Mouse (Mus musculus): Measurements from ENCODE around the gene D8Ertd738e. TPM values are rescaled to one million over a fixed set of nuclear protein-coding genes. Genes with fewer than 3 reads are reported as not detected.

The D8Ertd738e gene
- polyA plus RNA-seq, 1 experiment, result 62.9 TPM

- Histone ChIP-seq H3K4me1 (ENCODE audit: control insufficient read depth) (peaks cover 27% of the 10 kb centered on the region), H3K9me3 (ENCODE audit: control insufficient read depth, low read length) (no peaks in the 10 kb centered on the region), H3K4me3 (replicated peaks) (peak overlapping the region; percentile 80), H3K36me3 (ENCODE audit: control insufficient read depth) (no peaks in the 10 kb centered on the region; the same call in 1 of the 2 replicates), H3K27me3 (ENCODE audit: control insufficient read depth) (no peaks in the 10 kb centered on the region)
- TF ChIP-seq GATA1 (IDR thresholded peaks at IDR 0.05; ENCODE audit: low read length) (no peak), TAL1 (IDR thresholded peaks at IDR 0.05; ENCODE audit: low read length) (no peak)
Observed at GRCm38 (mm10) chr8:84237542-84238229, 11.8 kb downstream of the D8Ertd738e start.

GRCm38 (mm10) chr8:84236998-84237473 lies 12.5 kb downstream of the D8Ertd738e start, which contains the start of gene Zswim4:
Gene Zswim4, minus strand, starts transcription at chr8:84237055.
- Histone ChIP-seq H3K27me3 (ENCODE audit: control insufficient read depth) (no peaks in the 10 kb centered on the region), H3K9me3 (ENCODE audit: control insufficient read depth, low read length) (no peaks in the 10 kb centered on the region), H3K4me1 (ENCODE audit: control insufficient read depth) (peaks cover 27% of the 10 kb centered on the region), H3K4me3 (replicated peaks) (peak within 1 kb of the TSS; percentile 80), H3K36me3 (ENCODE audit: control insufficient read depth) (no peaks in the 10 kb centered on the region; the same call in 1 of the 2 replicates)
- no peak for TF ChIP-seq TAL1 (IDR thresholded peaks at IDR 0.05; ENCODE audit: low read length)
- TF ChIP-seq GATA1 (IDR thresholded peaks at IDR 0.05; ENCODE audit: low read length), result no peak

- Histone ChIP-seq H3K4me1 (ENCODE audit: control insufficient read depth) (peaks cover 27% of the 10 kb centered on the region), H3K27me3 (ENCODE audit: control insufficient read depth) (no peaks in the 10 kb centered on the region), H3K9me3 (ENCODE audit: control insufficient read depth, low read length) (no peaks in the 10 kb centered on the region), H3K4me3 (replicated peaks) (peak overlapping the region; percentile 80), H3K36me3 (ENCODE audit: control insufficient read depth) (no peaks in the 10 kb centered on the region; the same call in 1 of the 2 replicates)
- TF ChIP-seq GATA1 (IDR thresholded peaks at IDR 0.05; ENCODE audit: low read length), result no peak
- no peak for TF ChIP-seq TAL1 (IDR thresholded peaks at IDR 0.05; ENCODE audit: low read length)
Observed at GRCm38 (mm10) chr8:84236410-84236997, 13.0 kb downstream of the D8Ertd738e start.

- Histone ChIP-seq H3K27me3 (ENCODE audit: control insufficient read depth) (no peaks in the 10 kb centered on the region), H3K4me1 (ENCODE audit: control insufficient read depth) (peaks cover 27% of the 10 kb centered on the region), H3K4me3 (replicated peaks) (peak overlapping the region; percentile 80), H3K36me3 (ENCODE audit: control insufficient read depth) (no peaks in the 10 kb centered on the region; the same call in 1 of the 2 replicates), H3K9me3 (ENCODE audit: control insufficient read depth, low read length) (no peaks in the 10 kb centered on the region)
- no peak for TF ChIP-seq TAL1 (IDR thresholded peaks at IDR 0.05; ENCODE audit: low read length)
- no peak for TF ChIP-seq GATA1 (IDR thresholded peaks at IDR 0.05; ENCODE audit: low read length)
Observed at GRCm38 (mm10) chr8:84235746-84236409, 13.6 kb downstream of the D8Ertd738e start.

GRCm38 (mm10) chr8:84233055-84233454 lies 16.5 kb downstream of the D8Ertd738e start:
- Histone ChIP-seq H3K36me3 (ENCODE audit: control insufficient read depth) (peaks cover 13% of the 10 kb centered on the region), H3K9me3 (ENCODE audit: control insufficient read depth, low read length) (no peaks in the 10 kb centered on the region), H3K4me1 (ENCODE audit: control insufficient read depth) (peaks cover 25% of the 10 kb centered on the region)

GRCm38 (mm10) chr8:84230735-84231134 lies 18.8 kb downstream of the D8Ertd738e start:
- peaks cover 6% of the 10 kb centered on the region for H3K4me1 ChIP-seq (ENCODE audit: control insufficient read depth)

More at GRCm38 (mm10) chr8:84233055-84233454, 16.5 kb downstream of the D8Ertd738e start:
- H3K27me3 ChIP-seq (ENCODE audit: control insufficient read depth), result no peaks in the 10 kb centered on the region
- no peak overlapping the region for H3K4me3 ChIP-seq (replicated peaks)
- TF ChIP-seq TAL1 (IDR thresholded peaks at IDR 0.05; ENCODE audit: low read length) (no peak), GATA1 (IDR thresholded peaks at IDR 0.05; ENCODE audit: low read length) (no peak)

GRCm38 (mm10) chr8:84223322-84224029 lies 26.0 kb downstream of the D8Ertd738e start:
- Histone ChIP-seq H3K4me1 (ENCODE audit: control insufficient read depth) (peaks cover 13% of the 10 kb centered on the region), H3K27me3 (ENCODE audit: control insufficient read depth) (no peaks in the 10 kb centered on the region), H3K36me3 (ENCODE audit: control insufficient read depth) (peaks cover 38% of the 10 kb centered on the region), H3K9me3 (ENCODE audit: control insufficient read depth, low read length) (no peaks in the 10 kb centered on the region), H3K4me3 (replicated peaks) (no peak overlapping the region)
- TF ChIP-seq GATA1 (IDR thresholded peaks at IDR 0.05; ENCODE audit: low read length), result no peak
- TF ChIP-seq TAL1 (IDR thresholded peaks at IDR 0.05; ENCODE audit: low read length), result no peak

More at GRCm38 (mm10) chr8:84230735-84231134, 18.8 kb downstream of the D8Ertd738e start:
- TF ChIP-seq GATA1 (IDR thresholded peaks at IDR 0.05; ENCODE audit: low read length), result no peak
- TF ChIP-seq TAL1 (IDR thresholded peaks at IDR 0.05; ENCODE audit: low read length), result no peak
- Histone ChIP-seq H3K27me3 (ENCODE audit: control insufficient read depth) (no peaks in the 10 kb centered on the region), H3K4me3 (replicated peaks) (no peak overlapping the region), H3K9me3 (ENCODE audit: control insufficient read depth, low read length) (no peaks in the 10 kb centered on the region), H3K36me3 (ENCODE audit: control insufficient read depth) (peaks cover 23% of the 10 kb centered on the region)

GRCm38 (mm10) chr8:84222566-84223165 lies 26.9 kb downstream of the D8Ertd738e start:
- TF ChIP-seq GATA1 (IDR thresholded peaks at IDR 0.05; ENCODE audit: low read length) (no peak), TAL1 (IDR thresholded peaks at IDR 0.05; ENCODE audit: low read length) (no peak)
- peaks cover 39% of the 10 kb centered on the region for H3K36me3 ChIP-seq (ENCODE audit: control insufficient read depth)
- H3K4me1 ChIP-seq (ENCODE audit: control insufficient read depth), result peaks cover 13% of the 10 kb centered on the region
- H3K4me3 ChIP-seq (replicated peaks), result no peak overlapping the region
- no peaks in the 10 kb centered on the region for H3K9me3 ChIP-seq (ENCODE audit: control insufficient read depth, low read length)
- H3K27me3 ChIP-seq (ENCODE audit: control insufficient read depth), result no peaks in the 10 kb centered on the region
